Mouse (Mus musculus): ENCODE data around the gene Rpl13a. TPM values are rescaled to one million over a fixed set of nuclear protein-coding genes. Genes with fewer than 3 reads are reported as not detected.
"Not testable (repeated sequence)": the region's sequence is repeated elsewhere in the genome, so short reads cannot be mapped to it uniquely, and the experiment has no call there.

Rpl13a gene
- 558 and 645 TPM in 2 replicates for polyA plus RNA-seq (2015; fragmentation: Nextera tagmentation; extraction: Ambion mirVana)

DNA sequence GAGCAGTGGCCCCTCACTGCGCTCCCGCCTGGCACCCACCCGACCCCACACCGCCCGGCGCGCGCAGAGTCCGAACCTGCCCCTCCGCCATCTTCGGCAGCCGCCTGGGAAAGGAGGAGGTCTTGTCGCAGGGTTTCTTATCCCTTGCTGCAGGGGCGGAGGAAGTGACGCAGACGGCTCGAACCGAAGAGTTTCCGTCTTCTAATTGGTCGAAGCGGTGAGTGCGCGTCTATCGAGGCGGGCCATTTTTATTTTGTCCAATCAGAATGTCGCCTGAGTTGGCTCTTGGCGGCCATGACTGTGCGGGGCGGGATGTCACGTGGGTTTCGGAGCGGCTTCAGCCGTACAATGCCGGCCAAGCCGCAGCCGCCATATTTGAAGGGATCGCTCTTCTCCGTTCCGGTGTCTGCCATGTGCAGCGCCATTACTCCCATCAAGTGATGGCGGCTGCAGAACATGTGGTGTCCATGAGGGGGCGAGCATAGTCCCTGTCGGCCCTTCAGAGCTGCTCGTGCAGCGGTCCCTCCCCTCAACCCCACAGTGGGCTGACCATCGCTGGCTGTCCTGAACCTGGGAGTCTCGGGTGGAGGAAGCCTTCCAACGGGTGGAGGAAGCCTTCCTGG lies at the start of gene Rpl13a:
Gene Rpl13a, minus strand, starts transcription at position 138 of the 623 bp plus-strand sequence.
- under 1% methylated on average over 48 of the region's 48 CpGs for WGBS (ENCODE audit: insufficient replicate concordance)
- peaks cover 21% of the 10 kb centered on the region for H3K36me3 ChIP-seq (ENCODE audit: control insufficient read depth, insufficient read depth)
- peak within 1 kb of the TSS; percentile 87 for H3K9ac ChIP-seq (ENCODE audit: low read depth, low read length)
- peak; percentile 82 for ATAC-seq (ENCODE audit: low read depth)
- H3K4me2 ChIP-seq (ENCODE audit: low read depth, low read length), result peak within 1 kb of the TSS; percentile 96
- peak within 1 kb of the TSS; percentile 90 for H3K27ac ChIP-seq (ENCODE audit: low read length)
- no peaks in the 10 kb centered on the region for H3K27me3 ChIP-seq (ENCODE audit: control insufficient read depth, insufficient read depth, low read depth, low read length)
- H3K4me3 ChIP-seq (ENCODE audit: low read depth, low read length), result peak within 1 kb of the TSS; percentile 81
- H3K9me3 ChIP-seq (replicated peaks; ENCODE audit: control insufficient read depth, low read length), result no peaks in the 10 kb centered on the region
- peaks cover 35% of the 10 kb centered on the region for H3K4me1 ChIP-seq (ENCODE audit: control insufficient read depth, low read depth, low read length)

DNA sequence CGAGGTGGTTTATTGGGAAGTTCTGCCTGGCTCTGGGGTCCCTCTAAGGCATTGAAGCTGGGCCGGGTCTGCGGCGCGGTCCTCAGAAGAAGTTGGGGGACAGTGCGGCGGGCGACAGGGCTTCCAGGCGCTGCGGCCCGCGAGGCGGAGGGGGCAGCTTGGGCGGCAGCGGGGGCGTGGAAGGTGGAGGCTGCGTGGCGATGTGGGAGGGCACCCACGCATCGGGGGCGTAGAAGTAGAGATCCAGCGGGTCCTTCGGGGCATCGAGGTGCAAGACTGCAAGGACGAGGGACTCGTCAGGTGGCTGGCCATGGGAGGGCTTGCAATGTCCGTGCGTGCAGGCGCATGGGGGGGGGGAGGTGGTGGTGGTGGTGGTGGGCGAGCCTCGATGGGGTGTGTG lies 47.8 kb upstream of the Rpl13a start:
- no peak overlapping the region for H3K9ac ChIP-seq (ENCODE audit: low read depth, low read length)
- 2% methylated on average over 31 of the region's 31 CpGs for WGBS (ENCODE audit: insufficient replicate concordance)
- no peak overlapping the region for H3K4me3 ChIP-seq (ENCODE audit: low read depth, low read length)
- peaks cover under 1% of the 10 kb centered on the region; the same call in 1 of the 2 replicates for H3K4me1 ChIP-seq (ENCODE audit: control insufficient read depth, low read depth, low read length)
- H3K27ac ChIP-seq (ENCODE audit: low read length), result no peak overlapping the region
- no peak overlapping the region for H3K4me2 ChIP-seq (ENCODE audit: low read depth, low read length)
- no peaks in the 10 kb centered on the region; the same call in 1 of the 2 replicates for H3K9me3 ChIP-seq (replicated peaks; ENCODE audit: control insufficient read depth, low read length)
- H3K36me3 ChIP-seq (ENCODE audit: control insufficient read depth, insufficient read depth), result no peaks in the 10 kb centered on the region
- ATAC-seq (ENCODE audit: low read depth), result no peak
- peaks cover 76% of the 10 kb centered on the region for H3K27me3 ChIP-seq (ENCODE audit: control insufficient read depth, insufficient read depth, low read depth, low read length)

DNA sequence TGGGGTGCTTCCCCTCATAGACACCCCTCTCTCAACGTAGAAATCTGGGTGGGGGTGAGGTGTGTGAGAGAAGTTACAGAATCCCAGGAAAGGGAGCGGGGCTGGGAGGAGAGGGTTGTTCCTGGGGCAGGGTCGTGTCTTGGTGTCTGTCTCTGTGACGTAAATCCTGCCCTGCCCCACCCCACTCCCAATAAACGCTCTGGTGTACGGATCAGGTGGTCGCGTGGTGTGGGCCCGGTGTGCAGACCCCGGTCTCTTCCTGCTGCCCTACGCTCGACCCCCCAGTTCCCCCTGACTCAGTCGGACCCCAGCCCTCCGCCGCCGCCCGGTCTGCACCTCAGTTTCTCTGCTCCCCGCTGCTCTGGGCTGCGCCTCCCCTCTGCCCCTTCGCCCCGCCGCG lies 47.4 kb upstream of the Rpl13a start:
- WGBS (ENCODE audit: insufficient replicate concordance), result 3% methylated on average over 23 of the region's 23 CpGs
- Histone ChIP-seq H3K9ac (ENCODE audit: low read depth, low read length) (no peak overlapping the region), H3K4me2 (ENCODE audit: low read depth, low read length) (no peak overlapping the region)

DNA sequence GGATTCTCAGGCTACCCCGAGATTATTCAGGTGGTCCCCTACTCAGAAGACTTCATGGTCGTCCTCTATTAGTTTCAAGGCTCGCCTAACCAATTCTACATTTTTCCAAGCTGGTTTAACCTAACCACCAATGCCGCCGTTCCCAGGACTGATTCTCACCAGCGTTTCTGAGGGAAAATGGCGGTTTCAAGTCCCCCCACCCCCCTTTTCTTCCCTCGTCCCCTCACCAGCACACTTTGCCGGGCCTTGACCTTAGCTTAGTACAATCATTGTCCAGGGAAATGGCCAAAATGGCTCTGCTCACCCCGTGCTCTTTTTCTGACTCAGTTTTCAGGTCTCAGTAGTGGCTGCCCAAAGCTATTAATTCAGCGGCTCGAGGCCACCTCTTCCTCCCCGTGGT lies 46.8 kb upstream of the Rpl13a start:
- Histone ChIP-seq H3K27me3 (ENCODE audit: control insufficient read depth, insufficient read depth, low read depth, low read length) (peaks cover 70% of the 10 kb centered on the region), H3K27ac (ENCODE audit: low read length) (no peak overlapping the region), H3K4me1 (ENCODE audit: control insufficient read depth, low read depth, low read length) (no peaks in the 10 kb centered on the region), H3K36me3 (ENCODE audit: control insufficient read depth, insufficient read depth) (no peaks in the 10 kb centered on the region), H3K9ac (ENCODE audit: low read depth, low read length) (no peak overlapping the region), H3K4me2 (ENCODE audit: low read depth, low read length) (no peak overlapping the region), H3K4me3 (ENCODE audit: low read depth, low read length) (no peak overlapping the region), H3K9me3 (replicated peaks; ENCODE audit: control insufficient read depth, low read length) (no peaks in the 10 kb centered on the region; the same call in 1 of the 2 replicates)
- WGBS (ENCODE audit: insufficient replicate concordance), result 1% methylated on average over 13 of the region's 13 CpGs
- ATAC-seq (ENCODE audit: low read depth), result no peak

More for the DNA sequence above, 47.4 kb upstream of the Rpl13a start:
- Histone ChIP-seq H3K4me1 (ENCODE audit: control insufficient read depth, low read depth, low read length) (no peaks in the 10 kb centered on the region), H3K9me3 (replicated peaks; ENCODE audit: control insufficient read depth, low read length) (no peaks in the 10 kb centered on the region; the same call in 1 of the 2 replicates), H3K27ac (ENCODE audit: low read length) (no peak overlapping the region), H3K4me3 (ENCODE audit: low read depth, low read length) (no peak overlapping the region), H3K27me3 (ENCODE audit: control insufficient read depth, insufficient read depth, low read depth, low read length) (peaks cover 72% of the 10 kb centered on the region), H3K36me3 (ENCODE audit: control insufficient read depth, insufficient read depth) (no peaks in the 10 kb centered on the region)
- ATAC-seq (ENCODE audit: low read depth), result no peak

DNA sequence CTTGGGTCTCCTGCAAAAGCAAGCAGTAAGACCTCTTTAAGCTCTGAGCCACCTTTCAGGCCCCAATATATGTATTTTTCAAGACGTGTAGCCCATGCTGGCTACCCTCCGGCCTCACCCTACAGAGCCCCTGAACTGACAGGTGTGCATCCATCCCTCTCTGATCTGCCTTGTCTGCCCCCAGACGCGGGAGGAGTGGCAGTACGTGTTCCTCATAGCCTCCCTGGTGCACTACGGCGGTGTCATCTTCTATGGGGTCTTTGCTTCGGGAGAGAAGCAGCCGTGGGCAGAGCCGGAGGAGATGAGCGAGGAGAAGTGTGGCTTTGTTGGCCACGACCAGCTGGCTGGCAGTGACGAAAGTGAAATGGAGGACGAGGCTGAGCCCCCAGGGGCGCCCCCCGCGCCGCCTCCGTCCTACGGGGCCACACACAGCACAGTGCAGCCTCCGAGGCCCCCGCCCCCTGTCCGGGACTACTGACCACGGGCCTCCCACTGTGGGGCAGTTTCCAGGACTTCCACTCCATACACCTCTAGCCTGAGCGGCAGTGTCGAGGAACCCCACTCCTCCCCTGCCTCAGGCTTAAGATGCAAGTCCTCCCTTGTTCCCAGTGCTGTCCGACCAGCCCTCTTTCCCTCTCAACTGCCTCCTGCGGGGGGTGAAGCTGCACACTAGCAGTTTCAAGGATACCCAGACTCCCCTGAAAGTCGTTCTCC lies 46.2 kb upstream of the Rpl13a start:
- Histone ChIP-seq H3K9ac (ENCODE audit: low read depth, low read length) (no peak overlapping the region), H3K4me3 (ENCODE audit: low read depth, low read length) (no peak overlapping the region), H3K4me1 (ENCODE audit: control insufficient read depth, low read depth, low read length) (no peaks in the 10 kb centered on the region), H3K27me3 (ENCODE audit: control insufficient read depth, insufficient read depth, low read depth, low read length) (peaks cover 63% of the 10 kb centered on the region), H3K9me3 (replicated peaks; ENCODE audit: control insufficient read depth, low read length) (peaks cover under 1% of the 10 kb centered on the region), H3K4me2 (ENCODE audit: low read depth, low read length) (no peak overlapping the region), H3K36me3 (ENCODE audit: control insufficient read depth, insufficient read depth) (no peaks in the 10 kb centered on the region), H3K27ac (ENCODE audit: low read length) (no peak overlapping the region)
- no peak for ATAC-seq (ENCODE audit: low read depth)
- WGBS (ENCODE audit: insufficient replicate concordance), result 4% methylated on average over 29 of the region's 29 CpGs

DNA sequence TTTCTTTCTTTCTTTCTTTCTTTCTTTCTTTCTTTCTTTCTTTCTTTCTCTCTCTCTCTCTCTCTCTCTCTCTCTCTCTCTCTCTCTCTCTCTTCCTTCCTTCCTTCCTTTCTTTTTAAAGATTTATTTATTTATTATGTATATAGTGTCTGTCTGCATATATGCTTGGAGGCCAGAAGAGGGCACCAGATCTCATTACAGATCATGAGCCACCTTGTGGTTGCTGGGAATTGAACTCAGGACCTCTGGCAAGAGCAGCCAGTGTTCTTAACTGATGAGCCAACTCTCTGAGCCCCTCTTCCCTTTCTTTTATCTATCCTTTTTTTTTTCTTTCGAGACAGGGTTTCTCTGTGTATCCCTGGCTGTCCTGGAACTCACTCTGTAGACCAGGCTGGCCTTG lies 45.2 kb upstream of the Rpl13a start:
- not testable (repeated sequence) for H3K27ac ChIP-seq (ENCODE audit: low read length); H3K4me1 ChIP-seq (ENCODE audit: control insufficient read depth, low read depth, low read length); H3K9ac ChIP-seq (ENCODE audit: low read depth, low read length); ATAC-seq (ENCODE audit: low read depth); H3K36me3 ChIP-seq (ENCODE audit: control insufficient read depth, insufficient read depth); H3K9me3 ChIP-seq (replicated peaks; ENCODE audit: control insufficient read depth, low read length); H3K4me3 ChIP-seq (ENCODE audit: low read depth, low read length); H3K4me2 ChIP-seq (ENCODE audit: low read depth, low read length)
- H3K27me3 ChIP-seq (ENCODE audit: control insufficient read depth, insufficient read depth, low read depth, low read length), result peaks cover 61% of the 10 kb centered on the region
- 67% methylated on average over 1 of the region's 1 CpGs for WGBS (ENCODE audit: insufficient replicate concordance)

DNA sequence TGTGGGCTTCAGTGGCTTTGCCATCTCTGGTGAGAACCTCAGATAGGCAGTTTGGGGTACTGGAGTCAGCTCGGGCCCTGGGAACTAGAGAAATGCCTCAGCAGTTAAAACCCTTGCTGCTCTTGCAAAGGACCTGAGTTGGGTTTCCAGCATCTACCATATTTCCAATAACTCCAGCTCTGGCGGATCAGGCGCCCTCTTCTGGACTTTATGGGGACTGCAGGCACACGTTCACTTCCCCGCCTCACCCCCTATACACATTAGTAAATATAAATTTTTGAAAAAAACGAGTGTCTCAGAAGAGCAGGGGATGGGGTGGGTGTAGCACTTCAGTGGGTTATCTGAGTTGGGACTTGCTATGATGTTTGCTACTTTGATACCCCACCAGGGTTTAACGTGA lies 44.4 kb upstream of the Rpl13a start:
- no peak for ATAC-seq (ENCODE audit: low read depth)
- Histone ChIP-seq H3K27me3 (ENCODE audit: control insufficient read depth, insufficient read depth, low read depth, low read length) (peaks cover 61% of the 10 kb centered on the region), H3K36me3 (ENCODE audit: control insufficient read depth, insufficient read depth) (no peaks in the 10 kb centered on the region), H3K4me1 (ENCODE audit: control insufficient read depth, low read depth, low read length) (no peaks in the 10 kb centered on the region), H3K9me3 (replicated peaks; ENCODE audit: control insufficient read depth, low read length) (peaks cover 6% of the 10 kb centered on the region), H3K4me3 (ENCODE audit: low read depth, low read length) (no peak overlapping the region), H3K4me2 (ENCODE audit: low read depth, low read length) (no peak overlapping the region), H3K27ac (ENCODE audit: low read length) (no peak overlapping the region), H3K9ac (ENCODE audit: low read depth, low read length) (no peak overlapping the region)
- WGBS (ENCODE audit: insufficient replicate concordance), result 46% methylated on average over 7 of the region's 7 CpGs

DNA sequence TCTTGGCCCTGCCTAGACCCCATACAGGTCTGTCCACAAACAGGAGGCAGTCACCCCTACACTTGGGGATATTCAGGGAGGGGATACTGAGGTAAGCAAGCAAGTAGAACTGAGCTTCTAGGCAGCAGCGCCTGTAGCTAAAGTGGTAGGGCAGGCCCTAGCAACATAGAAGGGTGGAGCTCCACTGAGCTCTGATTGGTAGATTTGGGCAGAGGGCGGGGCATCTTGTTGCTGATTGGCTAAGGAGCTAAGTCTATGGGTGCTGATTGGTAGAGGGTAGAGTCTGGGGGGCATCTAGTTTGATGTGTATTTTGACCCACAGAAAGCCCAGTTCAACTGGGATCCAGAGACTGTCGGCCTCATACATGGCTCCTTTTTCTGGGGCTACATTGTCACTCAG lies 40.9 kb upstream of the Rpl13a start:
- no peak overlapping the region for H3K27ac ChIP-seq (ENCODE audit: low read length)
- H3K27me3 ChIP-seq (ENCODE audit: control insufficient read depth, insufficient read depth, low read depth, low read length), result peaks cover 61% of the 10 kb centered on the region
- H3K4me1 ChIP-seq (ENCODE audit: control insufficient read depth, low read depth, low read length), result no peaks in the 10 kb centered on the region
- H3K4me3 ChIP-seq (ENCODE audit: low read depth, low read length), result no peak overlapping the region
- peaks cover 6% of the 10 kb centered on the region for H3K9me3 ChIP-seq (replicated peaks; ENCODE audit: control insufficient read depth, low read length)
- H3K36me3 ChIP-seq (ENCODE audit: control insufficient read depth, insufficient read depth), result no peaks in the 10 kb centered on the region
- no peak overlapping the region for H3K4me2 ChIP-seq (ENCODE audit: low read depth, low read length)
- H3K9ac ChIP-seq (ENCODE audit: low read depth, low read length), result no peak overlapping the region
- 68% methylated on average over 3 of the region's 3 CpGs for WGBS (ENCODE audit: insufficient replicate concordance)
- ATAC-seq (ENCODE audit: low read depth), result no peak

DNA sequence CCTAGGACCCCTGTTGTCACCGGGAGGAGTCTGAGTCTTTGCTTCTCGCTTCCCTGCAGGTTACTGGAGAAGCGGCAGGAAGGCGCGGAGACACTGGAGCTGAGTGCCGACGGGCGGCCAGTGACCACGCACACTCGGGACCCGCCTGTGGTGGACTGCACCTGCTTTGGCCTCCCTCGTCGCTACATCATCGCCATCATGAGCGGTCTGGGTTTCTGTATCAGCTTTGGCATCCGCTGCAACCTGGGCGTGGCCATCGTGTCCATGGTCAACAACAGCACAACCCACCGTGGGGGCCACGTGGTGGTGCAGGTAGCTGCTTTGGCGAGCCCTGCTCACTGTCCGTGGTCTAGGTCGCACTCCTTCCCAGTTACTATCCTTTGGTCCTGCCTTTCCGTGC lies 40.1 kb upstream of the Rpl13a start:
- no peak for ATAC-seq (ENCODE audit: low read depth)
- H3K4me2 ChIP-seq (ENCODE audit: low read depth, low read length), result no peak overlapping the region
- H3K9me3 ChIP-seq (replicated peaks; ENCODE audit: control insufficient read depth, low read length), result peaks cover 6% of the 10 kb centered on the region
- H3K27me3 ChIP-seq (ENCODE audit: control insufficient read depth, insufficient read depth, low read depth, low read length), result peaks cover 62% of the 10 kb centered on the region
- H3K4me1 ChIP-seq (ENCODE audit: control insufficient read depth, low read depth, low read length), result peaks cover 3% of the 10 kb centered on the region
- H3K4me3 ChIP-seq (ENCODE audit: low read depth, low read length), result no peak overlapping the region
- 8% methylated on average over 24 of the region's 24 CpGs for WGBS (ENCODE audit: insufficient replicate concordance)
- no peaks in the 10 kb centered on the region for H3K36me3 ChIP-seq (ENCODE audit: control insufficient read depth, insufficient read depth)
- H3K27ac ChIP-seq (ENCODE audit: low read length), result no peak overlapping the region
- H3K9ac ChIP-seq (ENCODE audit: low read depth, low read length), result no peak overlapping the region

Measured in liver, embryonic 16.5 days (tissue).